Mouse (Mus musculus) CH12.LX (cell line): ENCODE data around the gene B430306N03Rik. TPM values are rescaled to one million over a fixed set of nuclear protein-coding genes. Genes with fewer than 3 reads are reported as not detected.

Experiments used
- DNase-seq: peaks from one replicate; pipeline ENCODE4 v3.0.0-alpha.2; 2013; ENCODE audit errors: extremely low read depth
- H3K27ac ChIP-seq: 2 replicates; pipeline ENCODE4 v1.5.1; 2012; ENCODE audit warnings: low read depth, mild to moderate bottlenecking, control low read depth, moderate library complexity; ENCODE audit not compliant: insufficient read depth
- H3K27me3 ChIP-seq: replicated peaks from 2 replicates; pipeline ENCODE3; 2012; ENCODE audit warnings: inconsistent platforms
- H3K36me3 ChIP-seq, 2 experiments: replicated peaks in 1 of 2; 2 replicates each; pipeline versions ENCODE3 to v1.6.1; 2012; ENCODE audit warnings: inconsistent platforms in 1 of 2, low read length in 1 of 2, mild to moderate bottlenecking in 1 of 2, mixed read lengths in 1 of 2, moderate library complexity in 1 of 2; ENCODE audit not compliant: control insufficient read depth in 1 of 2, insufficient read depth in 1 of 2
- H3K4me1 ChIP-seq, 2 experiments: 2 replicates each; pipeline ENCODE4 v1.6.1; 2012; ENCODE audit warnings: inconsistent platforms in 1 of 2, moderate library complexity in 1 of 2; ENCODE audit not compliant: insufficient read depth in 2 of 2, control insufficient read depth in 1 of 2
- H3K4me2 ChIP-seq: 2 replicates; pipeline ENCODE4 v1.6.1; 2012; ENCODE audit warnings: low read depth, mild to moderate bottlenecking, control low read depth; ENCODE audit not compliant: poor library complexity, insufficient read depth, severe bottlenecking
- H3K4me3 ChIP-seq, 3 experiments: fragments of 150-350 bp in 1 of 3; sonication (generic) in 1 of 3; replicated peaks in 1 of 3; 2 replicates each; pipeline versions ENCODE3 to v1.5.1; 2011 to 2012; ENCODE audit warnings: low read depth in 2 of 3, low read length in 2 of 3, mild to moderate bottlenecking in 2 of 3, moderate library complexity in 2 of 3, control low read depth in 1 of 3, improper control_type of control experiment in 1 of 3, inconsistent platforms in 1 of 3, mixed read lengths in 1 of 3; ENCODE audit not compliant: poor library complexity in 1 of 3
- H3K79me2 ChIP-seq: replicated peaks from 2 replicates; pipeline ENCODE4 v1.6.1; 2012; ENCODE audit warnings: mild to moderate bottlenecking, moderate library complexity; ENCODE audit not compliant: control insufficient read depth, poor library complexity, insufficient read depth, severe bottlenecking; ENCODE audit errors: extremely low read depth
- H3K9ac ChIP-seq: 2 replicates; pipeline ENCODE4 v1.6.1; 2012; ENCODE audit warnings: low read depth, mild to moderate bottlenecking, control low read depth, moderate library complexity; ENCODE audit not compliant: insufficient read depth
- H3K9me3 ChIP-seq: replicated peaks from 2 replicates; pipeline ENCODE3; 2012; ENCODE audit warnings: low read length, inconsistent platforms, mixed read lengths
- BHLHE40 ChIP-seq: IDR thresholded peaks from 2 replicates; pipeline ENCODE4 v1.6.1; 2011; ENCODE audit warnings: mild to moderate bottlenecking, low read depth, low read length, improper control_type of control experiment
- CHD1 ChIP-seq: IDR thresholded peaks from 2 replicates; pipeline ENCODE4 v1.6.1; 2012; ENCODE audit warnings: low read depth, low read length, improper control_type of control experiment, inconsistent platforms
- CHD2 ChIP-seq: IDR thresholded peaks from 2 replicates; pipeline ENCODE4 v1.6.1; 2011; ENCODE audit warnings: low read length, improper control_type of control experiment
- ELF1 ChIP-seq: IDR thresholded peaks from 2 replicates; pipeline ENCODE4 v1.6.1; 2014; ENCODE audit warnings: low read depth, mild to moderate bottlenecking, inconsistent platforms, low read length, improper control_type of control experiment
- EP300 ChIP-seq: IDR thresholded peaks from 2 replicates; pipeline ENCODE4 v1.6.1; 2011; ENCODE audit warnings: low read length, improper control_type of control experiment
- IRF4 ChIP-seq: IDR thresholded peaks from 2 replicates; pipeline ENCODE4 v1.6.1; 2014; ENCODE audit warnings: low read depth, mild to moderate bottlenecking, inconsistent platforms, low read length, improper control_type of control experiment
- JUN ChIP-seq: IDR thresholded peaks from 2 replicates; pipeline ENCODE4 v1.6.1; 2011; ENCODE audit warnings: low read depth, mild to moderate bottlenecking, low read length, improper control_type of control experiment, moderate library complexity; ENCODE audit not compliant: insufficient read depth
- JUND ChIP-seq: conservative IDR thresholded peaks from 2 replicates; pipeline ENCODE4 v1.6.1; 2011; ENCODE audit warnings: low read depth, low read length, improper control_type of control experiment
- KAT2A ChIP-seq: IDR thresholded peaks from 2 replicates; pipeline ENCODE4 v1.6.1; 2012; ENCODE audit warnings: low read length, improper control_type of control experiment, inconsistent platforms; ENCODE audit not compliant: insufficient replicate concordance
- MAFK ChIP-seq: IDR thresholded peaks from 2 replicates; pipeline ENCODE4 v1.6.1; 2011; ENCODE audit warnings: low read length, improper control_type of control experiment; ENCODE audit not compliant: insufficient replicate concordance
- MAX ChIP-seq: IDR thresholded peaks from 2 replicates; pipeline ENCODE4 v1.6.1; 2011; ENCODE audit warnings: low read length, improper control_type of control experiment
- MAZ ChIP-seq: IDR thresholded peaks from 2 replicates; pipeline ENCODE4 v1.6.1; 2012; ENCODE audit warnings: low read depth, mild to moderate bottlenecking, inconsistent platforms, low read length, improper control_type of control experiment, moderate library complexity
- MEF2A ChIP-seq: IDR thresholded peaks from 2 replicates; pipeline ENCODE4 v1.6.1; 2014; ENCODE audit warnings: low read depth, mild to moderate bottlenecking, inconsistent platforms, low read length, improper control_type of control experiment, borderline replicate concordance
- MXI1 ChIP-seq: IDR thresholded peaks from 2 replicates; pipeline ENCODE4 v1.6.1; 2011; ENCODE audit warnings: mild to moderate bottlenecking, low read depth, low read length, improper control_type of control experiment
- MYC ChIP-seq: IDR thresholded peaks from 2 replicates; pipeline ENCODE4 v1.6.1; 2011; ENCODE audit warnings: low read depth, mild to moderate bottlenecking, improper control_type of control experiment, low read length
- NELFE ChIP-seq: IDR thresholded peaks from 2 replicates; pipeline ENCODE4 v1.6.1; 2011; ENCODE audit warnings: low read depth, low read length, improper control_type of control experiment
- NRF1 ChIP-seq: IDR thresholded peaks from 2 replicates; pipeline ENCODE4 v1.6.1; 2014; ENCODE audit warnings: low read depth, mild to moderate bottlenecking, inconsistent platforms, low read length, improper control_type of control experiment, moderate library complexity
- PAX5 ChIP-seq: IDR thresholded peaks from 2 replicates; pipeline ENCODE4 v1.6.1; 2012; ENCODE audit warnings: low read length, inconsistent platforms, mixed read lengths
- POLR2A ChIP-seq: IDR thresholded peaks from 2 replicates; pipeline ENCODE4 v1.6.1; 2011; ENCODE audit warnings: low read depth, mild to moderate bottlenecking, improper control_type of control experiment, low read length
- RAD21 ChIP-seq: IDR thresholded peaks from 2 replicates; pipeline ENCODE4 v1.6.1; 2011; ENCODE audit warnings: low read depth, mild to moderate bottlenecking, low read length, improper control_type of control experiment, moderate library complexity
- SMC3 ChIP-seq: IDR thresholded peaks from 2 replicates; pipeline ENCODE4 v1.6.1; 2011; ENCODE audit warnings: low read depth, low read length, improper control_type of control experiment
- USF1 ChIP-seq: IDR thresholded peaks from 2 replicates; pipeline ENCODE4 v1.6.1; 2014; ENCODE audit warnings: low read depth, mild to moderate bottlenecking, inconsistent platforms, low read length, improper control_type of control experiment
- USF2 ChIP-seq: conservative IDR thresholded peaks from 2 replicates; pipeline ENCODE4 v1.6.1; 2011; ENCODE audit warnings: low read depth, low read length, improper control_type of control experiment
- ZC3H11A ChIP-seq: IDR thresholded peaks from 2 replicates; pipeline ENCODE4 v1.6.1; 2012; ENCODE audit warnings: low read depth, mild to moderate bottlenecking, inconsistent platforms, low read length, improper control_type of control experiment
- ZMIZ1 ChIP-seq: IDR thresholded peaks from 2 replicates; pipeline ENCODE4 v1.6.1; 2012; ENCODE audit warnings: low read depth, mild to moderate bottlenecking, inconsistent platforms, low read length, improper control_type of control experiment
- ZNF384 ChIP-seq: IDR thresholded peaks from 2 replicates; pipeline ENCODE4 v1.6.1; 2012; ENCODE audit warnings: low read depth, low read length, improper control_type of control experiment, inconsistent platforms
- dilution Hi-C: fragments of 300-500 bp; cut with MboI; formaldehyde crosslinking; loops from 2 replicates; pipeline ENCODE4 v1.14.3; 2020; ENCODE audit warnings: low sequenced_read_pairs; ENCODE audit not compliant: extremely low pct_unique_long_range_greater_than_20kb, extremely low pct_ligation_motif_present
- in situ Hi-C: fragments of 300-500 bp; cut with MboI; formaldehyde crosslinking; loops from 3 replicates; pipeline ENCODE4 v1.14.3; 2019; ENCODE audit warnings: low sequenced_read_pairs, low pct_ligation_motif_present, low pct_unique_long_range_greater_than_20kb, mixed read lengths
- polyA plus RNA-seq: library from polyadenylated mRNA; unstranded; fragments of >175 nt; gene quantifications from 2 replicates; pipeline ENCODE4 v1.2.1, GENCODE M21; 2012; ENCODE audit warnings: low read depth; ENCODE audit not compliant: insufficient read length
- total RNA-seq, 2 experiments: library from RNA; depleted of rRNA; stranded (reverse); fragments of 300-350 nt in 1 of 2; fragments of >200 nt in 1 of 2; gene quantifications; 2 replicates each; pipeline ENCODE4 v1.2.3; 2012 to 2014

B430306N03Rik gene
- total and polyA plus RNA-seq, 3 experiments: 0.08 to 1.0 (median 0.21) TPM

- H3K4me3 ChIP-seq: no peak overlapping the region
- DNase-seq: no peak
Observed at GRCm38 (mm10) chr17:48312124-48312523, 3.8 kb upstream of the B430306N03Rik start.

GRCm38 (mm10) chr17:48318686-48319085 is 2.7 kb downstream of the B430306N03Rik start:
- H3K4me3 ChIP-seq: no peak overlapping the region
- DNase-seq: no peak
- peaks cover 0 to 41% of the 10 kb centered on the region in 2 experiments; a peak in 2 of 4 replicates for H3K4me1 ChIP-seq
- dilution Hi-C loops: no loop called here
- no peak for TF ChIP-seq ZC3H11A
- TF ChIP-seq MAX: no peak
- TF ChIP-seq RAD21: no peak
- no peak for TF ChIP-seq CHD2
- TF ChIP-seq EP300: no peak
- TF ChIP-seq MEF2A: no peak
- TF ChIP-seq SMC3: no peak
- TF ChIP-seq POLR2A: no peak
- TF ChIP-seq IRF4: no peak
- no peak for TF ChIP-seq MYC
- no peak for TF ChIP-seq CHD1
- no peak for TF ChIP-seq MAZ
- no peak for TF ChIP-seq MAFK
- no peak for TF ChIP-seq JUN
- TF ChIP-seq BHLHE40: no peak
- TF ChIP-seq JUND: no peak
- TF ChIP-seq KAT2A: no peak
- TF ChIP-seq ZNF384: no peak
- no peaks in the 10 kb centered on the region for H3K9me3 ChIP-seq
- no peaks in the 10 kb centered on the region for H3K27me3 ChIP-seq
- no peak overlapping the region for H3K4me2 ChIP-seq
- no peaks in the 10 kb centered on the region for H3K36me3 ChIP-seq
- no peak overlapping the region for H3K9ac ChIP-seq
- no peaks in the 10 kb centered on the region for H3K79me2 ChIP-seq
- no peak overlapping the region for H3K27ac ChIP-seq
- in situ Hi-C loops: no loop called here

More at GRCm38 (mm10) chr17:48312124-48312523, 3.8 kb upstream of the B430306N03Rik start:
- TF ChIP-seq NELFE (no peak), ZNF384 (no peak), USF2 (no peak), ELF1 (no peak), ZC3H11A (no peak), PAX5 (no peak), ZMIZ1 (no peak), MXI1 (no peak), IRF4 (no peak), NRF1 (no peak), MAX (no peak), USF1 (no peak)
- Histone ChIP-seq H3K9ac (no peak overlapping the region), H3K27ac (no peak overlapping the region), H3K9me3 (no peaks in the 10 kb centered on the region), H3K36me3 (peaks cover 0 to 32% of the 10 kb centered on the region in 2 experiments), H3K4me1 (peaks cover 0 to 12% of the 10 kb centered on the region in 2 experiments; a peak in 2 of 4 replicates), H3K4me2 (no peak overlapping the region), H3K27me3 (no peaks in the 10 kb centered on the region), H3K79me2 (no peaks in the 10 kb centered on the region)
- dilution Hi-C loops (no loop called here), in situ Hi-C loops (no loop called here)
